Mouse (Mus musculus): ENCODE data around the gene Fam3b. TPM values are rescaled to one million over a fixed set of nuclear protein-coding genes. Genes with fewer than 3 reads are reported as not detected.

Fam3b gene
- polyA plus RNA-seq, 1 experiment from 2014 or later, result not detected

DNA sequence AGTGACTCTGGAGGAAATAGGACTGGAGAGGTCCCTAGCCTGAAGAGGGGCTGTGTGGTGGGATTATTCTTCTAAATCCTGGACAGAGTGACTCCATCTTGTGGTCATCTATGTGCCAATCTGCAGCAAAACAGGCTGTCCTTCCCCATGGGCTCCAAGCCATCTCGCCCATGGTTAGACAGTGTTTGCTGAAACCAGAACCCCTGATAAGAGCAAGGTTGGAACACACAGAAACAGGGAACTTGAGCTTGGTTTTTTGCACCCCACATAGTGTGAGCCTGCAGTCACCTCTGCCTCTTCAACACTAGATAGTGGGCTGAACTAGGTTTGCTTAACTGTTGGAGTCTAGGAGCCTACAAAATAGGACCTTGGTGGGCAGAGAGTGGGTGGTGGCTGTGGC, 38.1 kb downstream of the Fam3b start:
- H3K27me3 ChIP-seq, result no peaks in the 10 kb centered on the region
- H3K9ac ChIP-seq (replicated peaks), result no peak overlapping the region
- 94% methylated on average over 1 of the region's 1 CpGs for WGBS
- no peaks in the 10 kb centered on the region for H3K9me3 ChIP-seq
- no peak for ATAC-seq (ENCODE audit: low FRiP score, low read depth)
- H3K27ac ChIP-seq (replicated peaks), result no peak overlapping the region
- no peaks in the 10 kb centered on the region for H3K36me3 ChIP-seq
- H3K4me3 ChIP-seq, result no peak overlapping the region
- no peak overlapping the region for H3K4me2 ChIP-seq (replicated peaks)
- H3K4me1 ChIP-seq, result no peaks in the 10 kb centered on the region

DNA sequence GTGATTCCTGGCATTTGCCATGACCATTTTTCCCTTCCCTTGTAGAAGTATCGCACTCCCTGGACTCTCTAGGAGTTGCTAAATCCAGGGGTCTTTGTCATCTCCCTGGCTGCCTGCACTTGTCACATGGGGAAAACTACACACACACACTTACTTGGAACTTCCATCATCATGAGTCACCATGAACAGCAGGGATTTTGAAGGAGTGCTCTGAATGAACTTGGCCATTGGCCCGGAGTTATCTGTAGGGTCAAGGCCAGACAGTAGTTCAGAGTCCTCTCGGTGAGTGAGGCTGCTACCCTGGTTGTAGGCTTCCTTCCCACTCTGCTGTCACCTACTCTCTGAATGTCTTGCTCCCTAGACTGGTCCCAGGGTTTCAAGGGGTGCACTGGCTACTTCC, 39.0 kb downstream of the Fam3b start:
- H3K4me3 ChIP-seq, result no peak overlapping the region
- 94% methylated on average over 3 of the region's 3 CpGs for WGBS
- no peak overlapping the region for H3K27ac ChIP-seq (replicated peaks)
- ATAC-seq (ENCODE audit: low FRiP score, low read depth), result no peak
- H3K9me3 ChIP-seq, result no peaks in the 10 kb centered on the region
- H3K36me3 ChIP-seq, result no peaks in the 10 kb centered on the region
- H3K4me2 ChIP-seq (replicated peaks), result no peak overlapping the region
- no peaks in the 10 kb centered on the region for H3K27me3 ChIP-seq
- no peak overlapping the region for H3K9ac ChIP-seq (replicated peaks)
- H3K4me1 ChIP-seq, result no peaks in the 10 kb centered on the region

DNA sequence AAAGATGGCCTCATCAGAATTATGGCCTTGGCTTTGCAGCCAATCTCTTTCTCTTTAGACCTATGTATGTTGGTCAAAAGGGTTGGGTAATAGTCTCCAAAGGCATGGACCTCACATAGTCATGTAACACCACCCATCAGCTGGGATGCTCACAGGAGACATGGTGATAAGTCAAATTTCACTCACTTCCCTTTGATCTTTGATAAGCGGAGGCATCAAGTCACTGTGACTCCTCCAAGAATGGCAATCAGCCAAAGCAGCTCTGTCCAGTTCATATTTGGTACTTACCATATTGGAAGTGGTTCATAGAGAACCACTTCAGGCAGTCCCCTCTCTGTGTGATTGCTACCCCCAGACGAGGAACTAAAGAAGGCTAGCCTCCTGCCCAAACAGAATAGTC, 39.9 kb downstream of the Fam3b start:
- 76% methylated on average over 2 of the region's 2 CpGs for WGBS
- ATAC-seq (ENCODE audit: low FRiP score, low read depth), result no peak
- H3K4me1 ChIP-seq, result no peaks in the 10 kb centered on the region
- H3K9me3 ChIP-seq, result no peaks in the 10 kb centered on the region
- H3K27ac ChIP-seq (replicated peaks), result no peak overlapping the region
- H3K27me3 ChIP-seq, result no peaks in the 10 kb centered on the region
- no peaks in the 10 kb centered on the region for H3K36me3 ChIP-seq
- no peak overlapping the region for H3K4me2 ChIP-seq (replicated peaks)
- no peak overlapping the region for H3K9ac ChIP-seq (replicated peaks)
- H3K4me3 ChIP-seq, result no peak overlapping the region

DNA sequence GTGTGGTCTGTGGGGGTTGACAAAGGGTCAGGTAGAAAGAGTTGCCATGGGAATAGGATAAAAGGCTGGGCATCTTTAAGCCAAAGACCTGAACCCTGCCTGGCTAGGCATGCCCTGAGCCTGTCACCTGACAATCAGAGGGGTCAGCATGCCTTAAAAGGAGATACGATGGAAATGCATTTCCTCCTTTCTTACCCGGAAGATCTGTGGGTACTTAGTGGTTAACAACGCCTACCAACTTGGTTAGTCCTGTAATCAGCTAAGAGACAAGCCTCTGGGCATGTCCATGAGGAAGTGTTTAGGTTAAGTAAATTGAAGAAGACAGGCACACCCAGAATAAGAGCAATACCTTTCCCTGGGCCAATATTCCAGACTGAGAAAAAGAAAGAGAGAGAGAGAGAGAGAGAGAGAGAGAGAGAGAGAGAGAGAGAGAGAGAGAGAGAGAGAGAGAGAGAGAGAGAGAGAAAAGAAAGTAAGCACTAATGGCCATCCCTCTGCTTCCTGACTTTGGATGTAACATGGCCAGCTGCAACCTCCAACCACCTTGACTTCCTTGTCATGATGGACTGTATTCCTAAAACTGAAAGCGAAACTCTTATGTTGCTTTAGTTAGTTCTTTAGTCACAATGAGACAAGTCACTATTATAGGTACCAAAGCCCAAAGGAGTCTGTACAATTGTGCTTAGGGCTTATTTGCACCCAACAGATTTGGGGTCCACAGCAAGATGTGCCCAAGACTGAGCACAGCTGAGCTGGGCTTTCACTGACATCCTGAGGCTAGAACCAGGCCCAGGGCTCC, 46.4 kb downstream of the Fam3b start:
- Histone ChIP-seq H3K27ac (replicated peaks) (no peak overlapping the region), H3K9me3 (no peaks in the 10 kb centered on the region), H3K4me3 (no peak overlapping the region), H3K4me1 (no peaks in the 10 kb centered on the region), H3K9ac (replicated peaks) (no peak overlapping the region), H3K4me2 (replicated peaks) (no peak overlapping the region), H3K27me3 (no peaks in the 10 kb centered on the region), H3K36me3 (no peaks in the 10 kb centered on the region)
- WGBS, result 79% methylated on average over 4 of the region's 4 CpGs
- no peak for ATAC-seq (ENCODE audit: low FRiP score, low read depth)

DNA sequence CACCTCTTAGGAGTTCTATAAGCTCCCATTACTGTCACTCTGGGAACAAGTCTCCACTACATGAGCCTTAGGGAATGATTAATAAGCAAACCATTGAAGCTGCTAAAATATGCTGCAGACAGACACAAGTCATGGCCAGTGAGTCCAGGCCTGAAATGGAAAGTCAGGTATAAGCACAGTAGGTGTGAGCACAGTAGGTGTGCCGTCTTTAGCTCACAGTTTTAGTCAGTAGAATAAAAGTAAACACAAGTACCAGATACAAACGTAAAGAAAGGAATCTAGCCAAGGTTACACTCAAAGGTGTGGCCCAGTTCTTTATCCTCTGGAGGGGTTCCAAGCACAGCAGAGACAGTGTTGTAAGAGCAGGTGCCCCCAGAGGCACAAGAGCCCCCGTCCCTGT, 47.1 kb downstream of the Fam3b start:
- Histone ChIP-seq H3K9ac (replicated peaks) (no peak overlapping the region), H3K27me3 (no peaks in the 10 kb centered on the region), H3K9me3 (no peaks in the 10 kb centered on the region), H3K4me1 (peaks cover 5% of the 10 kb centered on the region; the same call in 1 of the 2 replicates), H3K36me3 (no peaks in the 10 kb centered on the region), H3K4me2 (replicated peaks) (no peak overlapping the region), H3K27ac (replicated peaks) (no peak overlapping the region), H3K4me3 (no peak overlapping the region)
- no peak for ATAC-seq (ENCODE audit: low FRiP score, low read depth)
- WGBS, result 80% methylated on average over 3 of the region's 3 CpGs

DNA sequence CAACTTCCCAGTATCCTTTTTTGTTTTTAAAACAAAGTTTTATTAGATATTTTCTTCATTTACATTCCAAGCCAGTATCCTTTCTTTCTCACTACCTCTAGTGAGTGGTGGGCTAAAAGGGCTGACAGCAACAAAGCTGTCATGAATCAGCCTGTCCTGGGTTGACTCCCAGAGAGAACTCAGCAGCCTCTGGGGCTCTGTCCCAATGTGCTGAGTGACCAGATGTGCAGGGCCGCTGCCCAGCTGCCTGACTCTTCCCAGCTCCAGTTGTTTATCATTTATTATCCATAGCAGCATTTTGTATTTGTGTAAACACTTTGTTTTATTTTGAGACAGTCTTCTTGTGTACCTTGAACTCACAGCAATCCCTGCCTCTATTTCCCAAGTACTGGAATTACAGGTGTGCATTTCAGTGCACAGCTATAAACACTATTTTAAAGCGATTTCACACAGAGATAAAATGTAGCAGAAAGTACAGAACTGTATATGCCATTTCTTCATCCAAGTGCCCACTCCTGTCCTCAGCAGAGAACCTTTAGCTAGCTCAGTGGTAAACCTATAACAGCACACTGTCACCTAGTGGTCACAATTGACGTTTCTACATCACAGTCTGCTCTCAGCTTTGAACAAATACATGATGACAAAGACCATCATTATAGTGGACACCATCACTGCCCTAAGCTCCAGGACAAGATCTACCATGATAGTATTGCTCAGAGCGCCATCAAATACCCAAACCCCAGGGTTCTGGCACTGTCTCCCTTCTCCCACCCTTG, 48.2 kb downstream of the Fam3b start:
- WGBS, result 54% methylated on average over 4 of the region's 4 CpGs
- Histone ChIP-seq H3K27me3 (no peaks in the 10 kb centered on the region), H3K27ac (replicated peaks) (no peak overlapping the region), H3K9ac (replicated peaks) (no peak overlapping the region), H3K4me3 (no peak overlapping the region), H3K4me1 (peaks cover 5% of the 10 kb centered on the region; the same call in 1 of the 2 replicates), H3K9me3 (no peaks in the 10 kb centered on the region), H3K36me3 (no peaks in the 10 kb centered on the region), H3K4me2 (replicated peaks) (no peak overlapping the region)
- ATAC-seq (ENCODE audit: low FRiP score, low read depth), result no peak

DNA sequence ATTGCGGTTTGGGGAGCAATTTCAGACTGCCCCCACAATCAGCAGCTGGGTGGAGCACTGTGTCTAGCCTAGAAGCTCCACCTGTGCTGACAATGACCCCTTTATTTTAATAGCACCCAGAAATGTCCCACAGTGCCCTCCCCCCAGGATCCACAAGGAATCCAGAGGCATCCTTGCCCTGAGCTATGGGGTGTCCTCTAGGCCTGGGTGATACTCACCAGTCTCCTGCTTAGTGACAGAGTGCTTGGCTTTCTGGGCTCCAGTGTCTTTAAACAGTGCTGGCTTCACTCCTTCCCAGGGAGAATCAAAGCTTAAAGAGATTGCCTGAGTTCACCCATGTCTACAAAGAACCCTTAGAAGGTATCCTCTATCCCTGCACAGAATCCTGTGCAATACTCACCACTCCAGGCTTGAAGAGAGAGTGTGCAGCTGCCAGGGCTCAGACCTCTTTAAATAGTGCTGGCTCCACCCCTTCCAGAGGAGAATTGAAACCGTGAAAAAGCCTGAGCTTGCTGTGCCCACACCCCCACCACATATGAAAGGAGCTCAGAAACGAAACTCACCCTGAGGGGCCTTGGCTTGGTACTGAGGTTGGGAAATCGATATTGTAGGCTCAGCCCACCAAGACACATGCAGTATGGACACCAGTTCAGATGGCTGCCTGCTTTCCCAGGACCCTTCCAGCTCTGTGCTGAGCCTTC, 52.0 kb downstream of the Fam3b start, which contains the start of gene Mx1:
Gene Mx1 (minus strand): TSS at position 427 of the 701 bp plus-strand sequence.
- Histone ChIP-seq H3K4me2 (replicated peaks) (no peak within 1 kb of the TSS), H3K4me1 (peaks cover 5% of the 10 kb centered on the region; the same call in 1 of the 2 replicates), H3K9ac (replicated peaks) (no peak within 1 kb of the TSS), H3K36me3 (no peaks in the 10 kb centered on the region), H3K27me3 (no peaks in the 10 kb centered on the region), H3K9me3 (no peaks in the 10 kb centered on the region), H3K4me3 (no peak within 1 kb of the TSS), H3K27ac (replicated peaks) (no peak within 1 kb of the TSS)
- WGBS, result 30% methylated on average over 4 of the region's 4 CpGs
- peak; percentile 58 for ATAC-seq (ENCODE audit: low FRiP score, low read depth)

DNA sequence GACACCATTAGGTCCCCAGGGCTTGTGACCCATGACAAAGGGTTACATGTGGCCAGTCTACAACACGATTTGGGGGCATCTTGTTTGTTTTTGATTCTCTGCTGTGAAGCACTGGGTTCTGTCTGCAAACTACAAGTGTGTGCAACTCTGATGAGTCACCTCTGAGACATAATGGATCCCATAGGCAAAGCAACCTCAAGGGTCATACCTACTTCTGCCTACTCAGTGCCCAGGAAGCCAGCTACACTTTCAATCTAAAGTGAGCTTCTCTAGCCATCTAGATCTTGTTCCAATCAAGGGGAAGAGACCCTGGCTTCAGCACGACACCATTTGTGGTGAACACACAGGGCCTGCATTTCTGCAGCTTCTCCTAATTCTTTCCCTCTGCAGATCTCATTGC, 53.3 kb downstream of the Fam3b start:
- Histone ChIP-seq H3K4me1 (peaks cover 5% of the 10 kb centered on the region; the same call in 1 of the 2 replicates), H3K27ac (replicated peaks) (no peak overlapping the region), H3K9me3 (no peaks in the 10 kb centered on the region), H3K36me3 (no peaks in the 10 kb centered on the region), H3K4me3 (no peak overlapping the region), H3K4me2 (replicated peaks) (no peak overlapping the region), H3K9ac (replicated peaks) (no peak overlapping the region), H3K27me3 (no peaks in the 10 kb centered on the region)
- 85% methylated on average over 2 of the region's 2 CpGs for WGBS
- ATAC-seq (ENCODE audit: low FRiP score, low read depth), result no peak

DNA sequence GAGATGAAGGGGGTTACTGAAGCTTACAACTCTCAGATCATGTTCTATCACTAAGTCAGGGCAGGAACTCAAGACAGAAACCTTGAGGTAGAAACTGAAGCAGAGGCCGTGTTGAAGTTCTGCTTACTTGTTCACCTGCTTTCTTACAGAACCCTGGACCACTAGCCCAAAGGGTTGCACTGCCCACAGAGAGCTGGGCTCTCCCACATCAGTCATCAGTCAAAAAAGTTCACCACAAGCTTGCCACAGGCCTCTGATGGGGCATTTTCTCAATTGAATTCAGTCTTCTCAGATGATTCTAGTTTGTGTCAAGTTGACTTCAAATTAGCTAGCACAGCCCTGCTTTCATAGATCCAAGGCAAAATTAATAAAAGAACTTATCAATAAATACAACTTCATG, 54.8 kb downstream of the Fam3b start:
- Histone ChIP-seq H3K36me3 (no peaks in the 10 kb centered on the region), H3K27ac (replicated peaks) (no peak overlapping the region), H3K9me3 (no peaks in the 10 kb centered on the region), H3K9ac (replicated peaks) (no peak overlapping the region), H3K4me3 (no peak overlapping the region), H3K4me1 (peaks cover 5% of the 10 kb centered on the region; the same call in 1 of the 2 replicates), H3K4me2 (replicated peaks) (no peak overlapping the region), H3K27me3 (no peaks in the 10 kb centered on the region)
- ATAC-seq (ENCODE audit: low FRiP score, low read depth), result no peak
- WGBS, result 89% methylated on average over 1 of the region's 1 CpGs

DNA sequence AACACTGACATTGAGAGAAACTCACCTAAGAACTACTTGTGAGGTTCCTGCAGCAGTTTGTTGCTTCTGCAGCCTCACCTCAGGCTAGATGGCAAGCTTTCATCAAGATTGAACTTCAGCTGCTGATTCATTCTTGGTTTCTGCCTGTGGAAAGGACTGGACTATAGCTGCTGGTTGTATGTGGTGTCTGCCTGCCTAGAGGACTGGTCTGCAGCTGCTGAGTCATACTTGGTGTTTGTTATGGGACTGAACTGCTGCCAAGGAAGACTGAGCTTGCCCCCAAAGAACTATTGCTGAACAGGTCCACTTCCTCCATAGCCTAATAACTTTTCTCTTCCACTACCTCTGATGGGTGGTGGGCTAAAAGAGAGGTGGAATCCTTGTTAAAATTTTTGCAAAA, 67.2 kb downstream of the Fam3b start:
- H3K4me3 ChIP-seq, result no peak overlapping the region
- no peak for ATAC-seq (ENCODE audit: low FRiP score, low read depth)
- no peaks in the 10 kb centered on the region for H3K9me3 ChIP-seq
- H3K27me3 ChIP-seq, result no peaks in the 10 kb centered on the region
- no peaks in the 10 kb centered on the region for H3K4me1 ChIP-seq
- no peak overlapping the region for H3K4me2 ChIP-seq (replicated peaks)
- H3K36me3 ChIP-seq, result no peaks in the 10 kb centered on the region
- no peak overlapping the region for H3K27ac ChIP-seq (replicated peaks)
- H3K9ac ChIP-seq (replicated peaks), result no peak overlapping the region

DNA sequence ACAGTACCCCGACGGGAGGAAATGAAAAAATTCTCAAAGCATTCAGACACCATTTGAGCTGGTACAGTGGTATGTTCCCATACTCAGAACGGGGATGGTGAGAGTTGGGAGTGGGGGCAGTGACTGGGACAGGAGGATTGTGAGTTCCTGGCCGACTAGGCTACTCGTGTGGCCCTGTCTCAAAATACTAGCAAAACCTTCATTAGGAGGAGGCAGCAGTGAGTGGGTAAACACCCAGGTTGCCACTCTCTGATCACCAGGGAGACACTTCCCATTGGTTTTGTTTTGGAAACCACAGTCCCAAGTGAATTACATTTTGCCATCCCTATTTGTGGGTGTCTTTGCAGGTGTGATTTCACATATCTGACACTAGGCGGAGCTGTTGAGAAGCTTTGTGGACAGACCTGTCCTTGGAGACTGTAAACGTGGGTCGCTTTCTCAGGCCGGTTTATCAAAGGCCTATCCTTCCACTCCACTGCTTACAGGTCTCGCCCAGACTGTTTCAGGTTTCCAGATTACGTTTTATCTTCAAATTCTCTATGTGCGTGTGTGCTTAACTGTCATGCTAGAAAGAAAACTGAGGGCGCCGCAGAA, 70.8 kb downstream of the Fam3b start:
- Histone ChIP-seq H3K4me1 (no peaks in the 10 kb centered on the region), H3K4me2 (replicated peaks) (no peak overlapping the region), H3K27ac (replicated peaks) (no peak overlapping the region), H3K9ac (replicated peaks) (no peak overlapping the region), H3K27me3 (no peaks in the 10 kb centered on the region), H3K36me3 (no peaks in the 10 kb centered on the region), H3K9me3 (no peaks in the 10 kb centered on the region), H3K4me3 (no peak overlapping the region)
- 55% methylated on average over 14 of the region's 14 CpGs for WGBS
- ATAC-seq (ENCODE audit: low FRiP score, low read depth), result no peak

DNA sequence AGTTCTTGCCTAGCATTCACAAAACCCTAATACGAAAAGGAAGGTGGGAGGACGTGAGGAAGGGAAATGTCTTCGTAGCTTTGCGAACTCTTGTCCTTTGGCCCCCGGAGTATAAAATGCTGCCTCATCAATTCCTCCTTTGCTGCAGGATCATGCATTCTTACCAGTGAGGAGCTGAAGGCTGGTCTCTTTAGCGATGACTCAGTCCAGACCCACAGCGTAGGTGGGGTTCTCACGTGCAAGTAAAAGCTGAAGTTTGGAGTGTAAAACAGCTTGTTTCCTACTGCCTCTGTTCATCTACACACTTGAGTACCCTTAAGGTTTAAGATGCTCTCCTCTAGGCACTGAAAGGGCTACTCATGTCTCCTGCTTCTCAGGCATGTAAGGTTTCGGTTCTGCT, 72.6 kb downstream of the Fam3b start:
- no peaks in the 10 kb centered on the region for H3K9me3 ChIP-seq
- H3K9ac ChIP-seq (replicated peaks), result no peak overlapping the region
- H3K27ac ChIP-seq (replicated peaks), result no peak overlapping the region
- H3K27me3 ChIP-seq, result no peaks in the 10 kb centered on the region
- 89% methylated on average over 9 of the region's 9 CpGs for WGBS
- H3K4me2 ChIP-seq (replicated peaks), result no peak overlapping the region
- H3K4me1 ChIP-seq, result no peaks in the 10 kb centered on the region
- H3K36me3 ChIP-seq, result no peaks in the 10 kb centered on the region
- H3K4me3 ChIP-seq, result no peak overlapping the region
- ATAC-seq (ENCODE audit: low FRiP score, low read depth), result no peak
